Mouse (Mus musculus): Measurements from ENCODE around the gene Pemt. TPM values are rescaled to one million over a fixed set of nuclear protein-coding genes. Genes with fewer than 3 reads are reported as not detected.

Pemt gene
- total RNA-seq, 1 experiment = 17.5 TPM

DNA sequence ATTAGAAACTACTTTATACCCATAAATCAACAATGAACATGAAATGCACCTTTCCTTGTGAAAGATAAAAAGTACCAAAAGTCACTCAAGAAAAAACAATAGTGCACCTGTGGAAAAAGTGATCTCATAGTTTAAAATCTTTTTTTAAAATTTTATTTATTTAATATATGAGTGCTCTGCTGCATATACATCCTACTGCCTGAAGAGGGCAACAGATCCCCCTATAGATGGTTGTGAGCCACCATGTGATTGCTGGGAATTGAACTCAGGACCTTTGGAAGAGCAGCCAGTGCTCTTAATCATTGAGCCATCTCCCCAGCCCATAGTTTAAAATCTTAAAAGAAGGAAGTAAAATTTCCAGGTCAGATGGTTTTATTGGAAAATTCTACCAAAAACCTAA, 4.0 kb downstream of the Pemt start:
- H3K27ac ChIP-seq (ENCODE audit: insufficient read depth, low read depth, low read length, poor library complexity, severe bottlenecking) = no peak overlapping the region
- no peak overlapping the region for H3K4me3 ChIP-seq (ENCODE audit: insufficient read depth in 1 of 2, low read depth in 1 of 2, low read length in 2 of 2, poor library complexity in 1 of 2, severe bottlenecking in 1 of 2)
- TF ChIP-seq HCFC1 (IDR thresholded peaks at IDR 0.05; ENCODE audit: borderline replicate concordance, insufficient read depth, low read length) = no peak
- in situ Hi-C loops (cut with MboI; ENCODE audit: low sequenced_read_pairs in 2 of 2, unreplicated experiment in 2 of 2) = no loop called here
- peaks cover 0 to 3% of the 10 kb centered on the region in 2 experiments; a peak in 1 of 4 replicates for H3K4me1 ChIP-seq (ENCODE audit: control insufficient read depth in 2 of 2, insufficient read depth in 2 of 2, low read length in 2 of 2, poor library complexity in 1 of 2)
- no peaks in the 10 kb centered on the region for H3K9me3 ChIP-seq (ENCODE audit: control insufficient read depth, insufficient read depth, low read depth, low read length)
- no peak for DNase-seq (ENCODE audit: low read depth, low spot score)
- no peak overlapping the region for H3K9ac ChIP-seq (ENCODE audit: insufficient read depth, low read depth, low read length, poor library complexity, severe bottlenecking)
- H3K36me3 ChIP-seq (ENCODE audit: control insufficient read depth, insufficient read depth, low read length, poor library complexity, severe bottlenecking) = no peaks in the 10 kb centered on the region

DNA sequence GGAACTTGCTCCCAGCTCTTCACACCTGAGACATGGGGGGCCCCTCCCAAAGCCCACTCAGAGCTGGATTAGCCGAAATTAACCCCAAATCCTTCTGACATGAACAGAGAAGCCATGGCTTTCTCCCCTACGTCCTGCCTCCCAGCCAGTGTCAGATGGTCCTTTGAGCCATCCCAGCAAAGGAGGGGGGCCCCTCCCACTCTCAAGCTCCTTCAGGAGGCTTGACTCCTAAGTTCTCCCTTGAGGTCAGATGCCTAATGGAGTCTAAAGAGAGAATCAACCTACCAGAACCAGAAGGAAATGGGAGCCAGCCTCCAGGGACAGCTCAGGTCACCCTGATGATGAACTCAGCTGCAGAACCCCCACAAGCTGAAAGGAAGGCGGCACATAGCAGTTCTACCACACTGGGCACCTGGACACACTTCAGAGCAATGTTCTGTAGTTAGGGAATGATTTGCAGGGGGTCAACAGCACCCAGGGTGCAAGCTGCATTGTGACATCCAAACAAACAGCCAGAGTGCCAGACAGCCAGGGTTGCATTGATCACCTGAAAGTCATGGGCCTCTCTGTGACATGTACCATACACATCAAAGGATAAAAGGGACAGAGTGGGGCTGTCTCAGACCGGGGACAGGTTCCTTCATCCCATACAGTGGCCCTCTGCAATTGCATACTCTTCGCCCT, 9.6 kb downstream of the Pemt start:
- H3K27ac ChIP-seq (ENCODE audit: insufficient read depth, low read depth, low read length, poor library complexity, severe bottlenecking) = no peak overlapping the region
- in situ Hi-C loops (cut with MboI; ENCODE audit: low sequenced_read_pairs in 2 of 2, unreplicated experiment in 2 of 2) = no loop called here
- no peak overlapping the region for H3K4me3 ChIP-seq (ENCODE audit: insufficient read depth in 1 of 2, low read depth in 1 of 2, low read length in 2 of 2, poor library complexity in 1 of 2, severe bottlenecking in 1 of 2)
- H3K36me3 ChIP-seq (ENCODE audit: control insufficient read depth, insufficient read depth, low read length, poor library complexity, severe bottlenecking) = no peaks in the 10 kb centered on the region
- peaks cover 0 to 8% of the 10 kb centered on the region in 2 experiments; a peak in 1 of 4 replicates for H3K4me1 ChIP-seq (ENCODE audit: control insufficient read depth in 2 of 2, insufficient read depth in 2 of 2, low read length in 2 of 2, poor library complexity in 1 of 2)
- no peaks in the 10 kb centered on the region for H3K9me3 ChIP-seq (ENCODE audit: control insufficient read depth, insufficient read depth, low read depth, low read length)
- DNase-seq (ENCODE audit: low read depth, low spot score) = no peak
- no peak overlapping the region for H3K9ac ChIP-seq (ENCODE audit: insufficient read depth, low read depth, low read length, poor library complexity, severe bottlenecking)
- TF ChIP-seq CHD2 (IDR thresholded peaks at IDR 0.05; ENCODE audit: low read depth, low read length) (no peak), MAFK (IDR thresholded peaks at IDR 0.05; ENCODE audit: insufficient read depth, low read depth, low read length) (no peak), ZNF384 (IDR thresholded peaks at IDR 0.05; ENCODE audit: low read depth, low read length) (no peak), HCFC1 (IDR thresholded peaks at IDR 0.05; ENCODE audit: borderline replicate concordance, insufficient read depth, low read length) (no peak), ZC3H11A (IDR thresholded peaks at IDR 0.05; ENCODE audit: borderline replicate concordance, low read depth, low read length) (no peak)

GRCm38 (mm10) chr11:60034911-60035400, 11.3 kb downstream of the Pemt start:
- no peak for TF ChIP-seq CHD2 (IDR thresholded peaks at IDR 0.05; ENCODE audit: low read depth, low read length)
- TF ChIP-seq ZNF384 (IDR thresholded peaks at IDR 0.05; ENCODE audit: low read depth, low read length) = no peak
- no peak for TF ChIP-seq MAFK (IDR thresholded peaks at IDR 0.05; ENCODE audit: insufficient read depth, low read depth, low read length)
- TF ChIP-seq ZC3H11A (IDR thresholded peaks at IDR 0.05; ENCODE audit: borderline replicate concordance, low read depth, low read length) = no peak
- no peak overlapping the region for H3K9ac ChIP-seq (ENCODE audit: insufficient read depth, low read depth, low read length, poor library complexity, severe bottlenecking)
- no peak overlapping the region for H3K4me3 ChIP-seq (ENCODE audit: insufficient read depth in 1 of 2, low read depth in 1 of 2, low read length in 2 of 2, poor library complexity in 1 of 2, severe bottlenecking in 1 of 2)
- DNase-seq (ENCODE audit: low read depth, low spot score) = no peak
- H3K4me1 ChIP-seq (ENCODE audit: control insufficient read depth in 2 of 2, insufficient read depth in 2 of 2, low read length in 2 of 2, poor library complexity in 1 of 2) = peaks cover 0 to 8% of the 10 kb centered on the region in 2 experiments; a peak in 1 of 4 replicates
- in situ Hi-C loops (cut with MboI; ENCODE audit: low sequenced_read_pairs in 2 of 2, unreplicated experiment in 2 of 2) = no loop called here
- no peaks in the 10 kb centered on the region for H3K9me3 ChIP-seq (ENCODE audit: control insufficient read depth, insufficient read depth, low read depth, low read length)
- no peak overlapping the region for H3K27ac ChIP-seq (ENCODE audit: insufficient read depth, low read depth, low read length, poor library complexity, severe bottlenecking)
- no peaks in the 10 kb centered on the region for H3K36me3 ChIP-seq (ENCODE audit: control insufficient read depth, insufficient read depth, low read length, poor library complexity, severe bottlenecking)

GRCm38 (mm10) chr11:60034293-60034692, 12.0 kb downstream of the Pemt start:
- H3K4me3 ChIP-seq (ENCODE audit: insufficient read depth in 1 of 2, low read depth in 1 of 2, low read length in 2 of 2, poor library complexity in 1 of 2, severe bottlenecking in 1 of 2) = no peak overlapping the region
- peaks cover 0 to 8% of the 10 kb centered on the region in 2 experiments; a peak in 1 of 4 replicates for H3K4me1 ChIP-seq (ENCODE audit: control insufficient read depth in 2 of 2, insufficient read depth in 2 of 2, low read length in 2 of 2, poor library complexity in 1 of 2)
- DNase-seq (ENCODE audit: low read depth, low spot score) = no peak
- no peak for TF ChIP-seq CHD2 (IDR thresholded peaks at IDR 0.05; ENCODE audit: low read depth, low read length)
- no peak for TF ChIP-seq HCFC1 (IDR thresholded peaks at IDR 0.05; ENCODE audit: borderline replicate concordance, insufficient read depth, low read length)
- no peak for TF ChIP-seq ZC3H11A (IDR thresholded peaks at IDR 0.05; ENCODE audit: borderline replicate concordance, low read depth, low read length)
- TF ChIP-seq MAFK (IDR thresholded peaks at IDR 0.05; ENCODE audit: insufficient read depth, low read depth, low read length) = no peak
- no peak overlapping the region for H3K27ac ChIP-seq (ENCODE audit: insufficient read depth, low read depth, low read length, poor library complexity, severe bottlenecking)
- H3K9ac ChIP-seq (ENCODE audit: insufficient read depth, low read depth, low read length, poor library complexity, severe bottlenecking) = no peak overlapping the region
- in situ Hi-C loops (cut with MboI; ENCODE audit: low sequenced_read_pairs in 2 of 2, unreplicated experiment in 2 of 2) = no loop called here
- no peaks in the 10 kb centered on the region for H3K36me3 ChIP-seq (ENCODE audit: control insufficient read depth, insufficient read depth, low read length, poor library complexity, severe bottlenecking)
- H3K9me3 ChIP-seq (ENCODE audit: control insufficient read depth, insufficient read depth, low read depth, low read length) = no peaks in the 10 kb centered on the region
